Mouse (Mus musculus): ENCODE results near the gene Fbn1. TPM values are rescaled to one million over a fixed set of nuclear protein-coding genes. Genes with fewer than 3 reads are reported as not detected.

The Fbn1 gene
- total RNA-seq, 2 experiments from 2014 or later, result 12.8 to 35.3 TPM

- DNase-seq (ENCODE audit: low spot score in 2 of 2), result no peak
Observed at GRCm38 (mm10) chr2:125456059-125456789, 51.6 kb downstream of the Fbn1 start.

DNA sequence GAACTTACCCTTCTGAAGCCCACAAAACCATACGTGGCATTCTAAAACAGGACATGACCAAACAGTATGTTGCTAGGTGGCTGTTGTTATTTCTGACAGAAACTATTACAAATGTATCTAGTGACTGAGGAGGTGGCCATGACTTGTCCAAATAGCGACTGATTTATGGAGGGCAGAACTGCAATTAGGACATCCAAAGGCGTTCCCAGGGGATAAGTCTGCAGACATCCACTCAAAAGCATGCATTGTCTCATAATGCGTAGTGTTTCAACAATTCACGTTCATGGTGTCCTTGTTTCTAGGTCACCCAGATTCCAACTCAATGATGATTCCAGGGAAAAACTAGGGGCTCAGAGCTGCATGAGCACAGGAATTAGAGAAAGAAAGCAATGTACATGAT is 53.0 kb downstream of the Fbn1 start:
- DNase-seq (ENCODE audit: low spot score in 2 of 2), result peak in 1 of 2 experiments; percentile 24

DNA sequence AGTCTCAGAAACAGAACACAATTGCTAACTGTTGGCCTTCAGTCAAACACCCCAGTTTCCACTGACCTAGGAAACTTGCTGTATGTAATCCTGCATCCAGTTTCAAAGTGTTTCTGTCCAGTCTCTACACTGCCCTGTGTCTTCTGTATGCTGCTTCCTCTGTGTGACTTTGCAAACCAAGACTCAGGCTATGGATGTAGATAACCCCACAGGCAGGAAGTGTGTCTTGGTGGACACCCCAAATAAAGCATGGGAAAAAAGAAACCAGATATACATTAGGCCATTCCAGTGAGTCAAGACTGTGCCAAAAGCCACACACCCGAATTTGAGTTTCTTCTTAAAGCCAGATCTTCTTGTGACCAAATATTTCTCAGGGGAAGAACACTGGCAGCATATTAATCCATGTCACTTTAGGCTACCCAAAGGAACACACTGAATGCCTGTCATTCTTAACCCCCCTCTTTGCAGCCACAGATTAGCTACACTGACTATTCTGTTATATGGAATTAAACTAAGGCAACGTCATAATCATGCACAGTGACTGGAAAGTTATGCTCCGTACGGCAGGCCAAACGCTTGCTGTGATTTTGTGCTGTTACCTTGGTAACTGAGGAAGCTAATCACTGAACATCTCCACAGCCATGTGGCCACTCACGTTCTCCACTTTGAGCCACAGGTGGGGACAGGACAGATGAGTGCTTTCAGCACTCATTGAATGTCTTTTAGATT is 55.3 kb downstream of the Fbn1 start:
- DNase-seq (ENCODE audit: low spot score in 2 of 2), result no peak

DNA sequence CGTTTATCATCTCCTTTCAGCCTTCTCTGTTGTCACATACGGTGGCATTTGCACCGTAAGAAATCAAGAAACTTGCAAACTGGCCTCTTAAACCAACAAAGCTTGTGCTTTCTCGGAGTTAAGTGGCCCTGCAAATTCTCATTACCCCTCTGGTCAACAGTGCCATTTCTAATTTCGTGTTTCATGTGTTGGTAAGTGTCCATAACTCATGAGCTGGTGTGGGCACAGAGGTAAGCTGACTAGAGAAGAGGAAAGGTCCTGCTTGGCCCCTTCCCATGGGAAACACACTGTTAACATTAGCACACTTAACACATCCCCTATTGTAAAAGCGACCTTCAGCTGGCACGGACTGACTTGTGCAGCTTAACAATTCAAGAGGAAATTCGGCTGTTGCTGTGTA is 58.4 kb downstream of the Fbn1 start:
- DNase-seq (ENCODE audit: low spot score in 2 of 2), result no peak

- DNase-seq (ENCODE audit: low spot score in 2 of 2), result no peak
Observed at GRCm38 (mm10) chr2:125448881-125449280, 58.9 kb downstream of the Fbn1 start.

GRCm38 (mm10) chr2:125447274-125447898 is 60.4 kb downstream of the Fbn1 start:
- no peak for DNase-seq (ENCODE audit: low spot score in 2 of 2)

DNA sequence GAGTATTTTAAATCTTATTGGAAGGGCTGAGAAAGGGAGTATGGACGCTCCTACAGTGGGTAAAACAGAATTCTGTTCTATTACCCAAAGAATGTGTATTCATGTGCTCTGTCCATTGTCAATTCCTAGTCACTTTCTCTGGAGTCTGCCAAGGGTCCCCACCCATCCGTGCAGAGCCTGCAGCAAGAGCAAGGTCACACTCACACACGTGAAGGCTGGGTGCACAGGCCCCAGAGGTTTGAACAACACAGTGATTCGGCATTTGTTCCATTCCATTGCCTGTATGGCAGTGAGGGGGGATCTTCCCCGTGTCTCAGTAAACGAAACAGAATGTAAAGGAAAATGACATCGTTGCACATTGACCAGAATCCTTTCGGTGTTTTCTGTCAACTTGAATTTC is 69.4 kb downstream of the Fbn1 start:
- no peak for DNase-seq (ENCODE audit: low spot score in 2 of 2)

DNA sequence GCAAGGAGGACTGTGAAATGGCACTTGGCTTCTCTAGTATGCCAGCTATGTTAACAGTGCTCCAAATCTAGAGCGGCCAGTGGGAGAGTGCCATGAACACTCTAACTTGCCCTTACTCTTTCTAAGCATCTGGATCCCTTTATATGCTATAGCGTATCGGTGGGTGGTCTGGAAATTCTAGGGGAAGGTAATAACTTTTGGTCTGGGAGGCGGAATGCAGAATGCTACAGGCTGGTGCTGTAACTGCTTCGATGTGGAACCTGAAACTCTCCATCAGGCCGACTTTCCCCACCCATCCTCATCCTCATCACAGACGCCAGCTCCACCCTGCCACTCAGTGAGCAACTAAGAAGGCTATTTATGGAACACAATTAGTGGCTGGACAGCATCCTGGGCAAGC is 71.6 kb downstream of the Fbn1 start:
- DNase-seq (ENCODE audit: low spot score in 2 of 2), result no peak

DNA sequence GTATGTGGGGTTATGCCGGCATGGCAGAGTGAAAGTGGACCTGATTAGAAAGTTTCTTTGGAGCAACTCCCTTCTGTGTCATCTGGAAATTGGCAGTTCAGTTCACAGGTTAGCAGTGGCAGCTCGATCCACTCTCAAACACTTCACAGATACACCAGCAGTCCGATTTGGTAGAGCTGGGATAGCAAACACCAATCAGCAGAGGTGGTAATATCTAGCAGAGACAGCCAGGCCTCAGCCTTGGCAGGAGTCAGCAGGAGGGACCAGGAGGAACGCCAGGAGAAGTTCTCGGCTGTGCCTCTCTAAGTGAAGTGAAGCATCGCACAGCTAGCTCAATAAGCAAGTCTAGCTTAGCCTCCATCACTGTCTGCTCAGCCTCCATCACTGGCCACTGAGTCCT is 74.3 kb downstream of the Fbn1 start:
- no peak for DNase-seq (ENCODE audit: low spot score in 2 of 2)

GRCm38 (mm10) chr2:125431491-125431890 is 76.3 kb downstream of the Fbn1 start:
- DNase-seq (ENCODE audit: low spot score in 2 of 2), result no peak

DNA sequence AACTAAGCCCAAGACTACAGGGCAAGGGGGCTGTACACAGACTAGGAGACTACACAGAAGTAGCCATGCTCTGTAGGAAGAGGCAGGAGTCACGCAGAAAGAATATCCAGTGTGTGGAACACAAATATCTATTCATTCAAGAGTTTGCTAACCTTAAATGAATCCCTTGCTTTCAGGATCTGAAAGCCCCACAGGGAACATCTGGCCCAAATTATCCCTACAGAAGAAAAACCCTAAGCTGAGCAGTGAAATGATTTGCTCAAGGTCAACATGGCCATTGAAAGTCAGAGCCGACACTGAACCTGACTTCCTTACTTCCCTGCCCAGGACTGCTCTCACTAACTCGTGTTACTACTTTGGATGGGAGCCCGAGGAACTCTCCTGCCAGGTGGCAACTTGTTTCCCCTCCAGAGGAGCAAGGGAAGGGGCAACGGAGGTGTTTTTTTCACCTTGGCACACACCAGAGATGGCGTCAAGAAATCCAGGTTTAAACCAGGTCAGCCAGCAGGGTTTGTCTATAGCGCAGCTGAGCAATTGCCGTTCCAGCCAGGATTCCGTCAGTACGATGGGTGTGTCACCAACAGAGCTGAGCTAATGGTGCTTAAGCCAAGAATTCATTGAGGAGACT is 78.9 kb downstream of the Fbn1 start:
- DNase-seq (ENCODE audit: low spot score in 2 of 2), result no peak

DNA sequence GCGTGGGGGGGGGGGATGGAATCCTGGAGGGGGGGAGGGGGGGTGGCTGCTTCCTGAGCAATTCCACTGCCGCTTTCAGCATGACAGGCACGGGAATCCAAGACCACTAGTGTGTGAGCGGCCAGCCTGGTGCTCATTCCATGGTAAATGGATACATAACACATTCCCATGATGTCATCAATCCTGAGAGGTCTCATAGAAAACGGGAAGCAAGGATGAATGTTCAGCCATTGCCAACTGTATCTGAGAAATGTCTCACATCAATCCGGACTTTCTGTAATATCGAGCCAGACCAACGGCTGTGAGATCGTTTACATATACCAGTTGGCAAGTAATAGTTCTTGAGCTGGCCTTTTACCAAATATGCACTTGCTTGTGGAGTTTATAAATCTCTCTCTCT is 87.2 kb downstream of the Fbn1 start:
- no peak for DNase-seq (ENCODE audit: low spot score in 2 of 2)

DNA sequence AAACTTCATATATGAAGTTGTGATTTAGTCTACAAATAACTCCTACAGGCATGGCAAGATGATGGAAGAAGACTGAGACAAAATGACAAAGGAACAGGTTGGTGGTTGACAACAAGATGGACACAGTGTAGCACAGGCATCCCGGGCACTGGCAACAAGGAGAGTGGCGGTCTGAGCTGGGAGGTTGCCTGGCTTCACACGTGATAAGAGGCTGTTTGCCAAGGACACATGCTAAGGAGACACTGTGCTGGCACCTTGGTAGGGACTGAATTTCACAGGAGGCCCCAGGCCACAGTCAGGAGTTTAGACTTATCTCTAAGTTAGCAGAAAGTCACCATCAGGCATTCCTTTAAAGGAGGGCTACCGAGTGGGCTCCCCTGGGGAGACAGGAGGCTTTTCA is 88.1 kb downstream of the Fbn1 start:
- DNase-seq (ENCODE audit: low spot score in 2 of 2), result no peak

DNA sequence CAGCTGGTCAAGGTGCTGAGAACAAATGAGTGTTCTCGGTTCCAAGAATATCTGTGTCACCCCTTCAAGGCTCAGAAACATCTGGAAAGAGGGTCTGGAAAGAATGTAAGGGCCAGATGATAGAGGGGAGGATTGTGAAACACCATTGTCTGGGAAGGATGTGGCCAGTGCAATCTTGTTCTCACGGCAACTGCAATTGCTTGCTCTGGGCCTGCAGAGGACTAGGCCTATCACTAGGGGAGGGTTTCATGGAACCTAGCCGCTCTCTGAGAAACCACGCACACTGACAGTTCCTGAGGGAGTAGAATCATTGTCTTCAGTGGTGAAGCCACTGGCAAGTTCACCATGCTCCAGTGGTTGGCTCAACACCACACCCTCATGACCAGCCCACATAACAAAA is 89.2 kb downstream of the Fbn1 start:
- DNase-seq (ENCODE audit: low spot score in 2 of 2), result no peak

GRCm38 (mm10) chr2:125416541-125417245 is 91.1 kb downstream of the Fbn1 start:
- DNase-seq (ENCODE audit: low spot score in 2 of 2), result no peak

- no peak for DNase-seq (ENCODE audit: low spot score in 2 of 2)
Observed at GRCm38 (mm10) chr2:125412351-125412750, 95.4 kb downstream of the Fbn1 start.

GRCm38 (mm10) chr2:125411777-125412176 is 96.0 kb downstream of the Fbn1 start:
- DNase-seq (ENCODE audit: low spot score in 2 of 2), result no peak

DNA sequence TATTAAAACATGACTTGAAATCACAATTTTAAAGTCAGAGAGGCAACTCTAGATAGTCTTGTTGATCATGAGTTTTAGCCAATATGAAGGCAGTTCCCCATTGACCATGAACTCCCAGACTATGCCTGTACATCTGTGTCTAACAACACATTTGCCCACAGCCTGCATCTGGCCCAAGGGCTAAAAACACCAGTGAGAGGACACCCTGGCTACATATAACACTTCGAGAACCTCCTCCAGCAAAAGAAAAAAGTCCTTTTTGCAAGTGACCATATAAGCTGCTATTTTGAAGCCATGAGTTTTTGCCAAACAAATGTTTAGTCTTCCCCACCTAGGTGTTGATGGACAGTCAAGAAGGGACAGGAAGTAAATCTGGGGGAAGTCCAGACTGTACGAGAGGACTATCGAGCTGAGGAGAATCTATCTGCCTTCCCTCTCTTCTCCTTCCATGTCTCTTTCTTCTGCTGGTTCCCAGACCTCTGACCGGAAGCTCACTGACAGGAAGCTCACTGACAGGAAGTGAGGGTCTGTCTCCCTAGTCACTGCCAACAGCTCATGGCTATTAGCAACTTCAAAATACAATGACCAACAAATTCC is 103.2 kb downstream of the Fbn1 start:
- DNase-seq (ENCODE audit: low spot score in 2 of 2), result no peak

DNA sequence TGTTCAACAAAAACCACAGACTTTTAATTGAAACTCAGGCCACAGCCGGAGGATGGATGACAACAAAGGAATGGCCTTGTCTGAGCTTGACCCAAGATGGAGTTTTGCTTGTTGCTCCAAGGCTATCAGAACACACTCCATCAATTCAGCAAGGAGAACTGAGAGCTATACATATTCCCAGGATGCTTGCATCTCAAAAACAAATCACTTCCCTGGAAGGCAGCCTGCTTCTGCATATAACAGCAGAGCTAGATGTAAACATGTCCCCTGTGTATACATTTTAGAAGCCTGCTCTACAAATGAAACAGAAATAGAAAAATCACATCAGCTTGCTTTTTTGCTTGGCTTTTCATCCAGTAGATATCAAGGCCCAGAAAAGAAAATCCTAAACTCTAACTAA is 105.5 kb downstream of the Fbn1 start:
- DNase-seq (ENCODE audit: low spot score in 2 of 2), result no peak

- no peak for DNase-seq (ENCODE audit: low spot score in 2 of 2)
Observed at GRCm38 (mm10) chr2:125400121-125400520, 107.7 kb downstream of the Fbn1 start.

DNA sequence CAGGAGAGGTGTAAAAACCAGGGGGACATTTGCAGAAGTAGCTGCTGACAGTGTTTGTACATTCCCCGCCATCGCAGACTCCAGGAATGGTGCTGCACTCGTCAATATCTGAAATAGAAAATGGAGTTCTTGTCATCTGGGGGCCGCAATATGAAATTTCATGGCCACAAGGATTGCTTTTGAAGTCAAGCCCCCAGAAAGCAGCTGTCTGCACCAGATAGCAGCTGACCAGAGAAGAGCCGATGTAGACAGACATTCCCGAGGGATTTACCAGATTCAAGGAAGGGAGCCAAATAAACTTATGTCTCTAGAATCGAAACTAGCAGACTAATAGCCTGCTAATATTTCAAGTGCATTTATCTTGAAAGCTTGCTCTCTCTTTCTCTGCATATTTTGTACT is 110.0 kb downstream of the Fbn1 start:
- DNase-seq (ENCODE audit: low spot score in 2 of 2), result no peak
